Mouse (Mus musculus): ENCODE results near the gene Plcl1. TPM values are rescaled to one million over a fixed set of nuclear protein-coding genes. Genes with fewer than 3 reads are reported as not detected.

Gene Plcl1
- total and polyA plus RNA-seq, 3 experiments, result 0.05 TPM; not detected in 2

- DNase-seq (ENCODE audit: low spot score), result no peak
- H3K36me3 ChIP-seq (replicated peaks), result no peaks in the 10 kb centered on the region
- no peaks in the 10 kb centered on the region for H3K4me1 ChIP-seq (ENCODE audit: insufficient read depth, low read depth, low read length)
- no peak overlapping the region for H3K4me3 ChIP-seq (ENCODE audit: low read depth, low read length)
- TF ChIP-seq GATA2 (IDR thresholded peaks at IDR 0.05; ENCODE audit: borderline replicate concordance, low read depth, low read length) (no peak), CTCF (IDR thresholded peaks at IDR 0.05; ENCODE audit: low read depth, low read length) (no peak), GATA1 (IDR thresholded peaks at IDR 0.05; ENCODE audit: borderline replicate concordance, low read length) (no peak), POLR2AphosphoS5 (IDR thresholded peaks at IDR 0.05; ENCODE audit: insufficient replicate concordance, low read depth, low read length) (no peak), TAL1 (conservative IDR thresholded peaks at IDR 0.05; ENCODE audit: low read depth, low read length) (no peak)
- no peaks in the 10 kb centered on the region for H3K27me3 ChIP-seq (ENCODE audit: insufficient read depth, low read length)
- no peaks in the 10 kb centered on the region for H3K9me3 ChIP-seq (replicated peaks)
- no peak for ATAC-seq (ENCODE audit: extremely low read depth, insufficient number of reproducible peaks, low FRiP score, poor library complexity, severe bottlenecking)
Measured at GRCm38 (mm10) chr1:55700016-55700415, 294.3 kb downstream of the Plcl1 start.

GRCm38 (mm10) chr1:55700726-55701125 lies 295.0 kb downstream of the Plcl1 start:
- no peak for TF ChIP-seq TAL1 (conservative IDR thresholded peaks at IDR 0.05; ENCODE audit: low read depth, low read length)
- TF ChIP-seq GATA1 (IDR thresholded peaks at IDR 0.05; ENCODE audit: borderline replicate concordance, low read length), result no peak
- no peak for TF ChIP-seq POLR2AphosphoS5 (IDR thresholded peaks at IDR 0.05; ENCODE audit: insufficient replicate concordance, low read depth, low read length)
- TF ChIP-seq GATA2 (IDR thresholded peaks at IDR 0.05; ENCODE audit: borderline replicate concordance, low read depth, low read length), result no peak
- H3K4me1 ChIP-seq (ENCODE audit: insufficient read depth, low read depth, low read length), result no peaks in the 10 kb centered on the region
- H3K27me3 ChIP-seq (ENCODE audit: insufficient read depth, low read length), result no peaks in the 10 kb centered on the region
- H3K9me3 ChIP-seq (replicated peaks), result no peaks in the 10 kb centered on the region
- ATAC-seq (ENCODE audit: extremely low read depth, insufficient number of reproducible peaks, low FRiP score, poor library complexity, severe bottlenecking) (no peak), DNase-seq (ENCODE audit: low spot score) (no peak)
- no peak overlapping the region for H3K4me3 ChIP-seq (ENCODE audit: low read depth, low read length)
- H3K36me3 ChIP-seq (replicated peaks), result no peaks in the 10 kb centered on the region

GRCm38 (mm10) chr1:55701601-55702000 lies 295.9 kb downstream of the Plcl1 start:
- Histone ChIP-seq H3K27me3 (ENCODE audit: insufficient read depth, low read length) (no peaks in the 10 kb centered on the region), H3K36me3 (replicated peaks) (no peaks in the 10 kb centered on the region), H3K4me3 (ENCODE audit: low read depth, low read length) (no peak overlapping the region), H3K4me1 (ENCODE audit: insufficient read depth, low read depth, low read length) (no peaks in the 10 kb centered on the region), H3K9me3 (replicated peaks) (no peaks in the 10 kb centered on the region)
- no peak for TF ChIP-seq POLR2AphosphoS5 (IDR thresholded peaks at IDR 0.05; ENCODE audit: insufficient replicate concordance, low read depth, low read length)
- TF ChIP-seq TAL1 (conservative IDR thresholded peaks at IDR 0.05; ENCODE audit: low read depth, low read length), result no peak
- DNase-seq (ENCODE audit: low spot score) (no peak), ATAC-seq (ENCODE audit: extremely low read depth, insufficient number of reproducible peaks, low FRiP score, poor library complexity, severe bottlenecking) (no peak)

GRCm38 (mm10) chr1:55702106-55702505 lies 296.4 kb downstream of the Plcl1 start:
- Histone ChIP-seq H3K4me3 (ENCODE audit: low read depth, low read length) (no peak overlapping the region), H3K4me1 (ENCODE audit: insufficient read depth, low read depth, low read length) (no peaks in the 10 kb centered on the region), H3K27me3 (ENCODE audit: insufficient read depth, low read length) (no peaks in the 10 kb centered on the region), H3K36me3 (replicated peaks) (no peaks in the 10 kb centered on the region), H3K9me3 (replicated peaks) (no peaks in the 10 kb centered on the region)
- ATAC-seq (ENCODE audit: extremely low read depth, insufficient number of reproducible peaks, low FRiP score, poor library complexity, severe bottlenecking), result no peak
- no peak for DNase-seq (ENCODE audit: low spot score)
- TF ChIP-seq POLR2AphosphoS5 (IDR thresholded peaks at IDR 0.05; ENCODE audit: insufficient replicate concordance, low read depth, low read length), result no peak
- no peak for TF ChIP-seq CTCF (IDR thresholded peaks at IDR 0.05; ENCODE audit: low read depth, low read length)
- TF ChIP-seq TAL1 (conservative IDR thresholded peaks at IDR 0.05; ENCODE audit: low read depth, low read length), result no peak
- no peak for TF ChIP-seq GATA2 (IDR thresholded peaks at IDR 0.05; ENCODE audit: borderline replicate concordance, low read depth, low read length)
- no peak for TF ChIP-seq GATA1 (IDR thresholded peaks at IDR 0.05; ENCODE audit: borderline replicate concordance, low read length)

- TF ChIP-seq GATA2 (IDR thresholded peaks at IDR 0.05; ENCODE audit: borderline replicate concordance, low read depth, low read length) (no peak), TAL1 (conservative IDR thresholded peaks at IDR 0.05; ENCODE audit: low read depth, low read length) (no peak), GATA1 (IDR thresholded peaks at IDR 0.05; ENCODE audit: borderline replicate concordance, low read length) (no peak), POLR2AphosphoS5 (IDR thresholded peaks at IDR 0.05; ENCODE audit: insufficient replicate concordance, low read depth, low read length) (no peak), CTCF (IDR thresholded peaks at IDR 0.05; ENCODE audit: low read depth, low read length) (no peak)
- H3K4me1 ChIP-seq (ENCODE audit: insufficient read depth, low read depth, low read length), result no peaks in the 10 kb centered on the region
- no peak for DNase-seq (ENCODE audit: low spot score)
Measured at GRCm38 (mm10) chr1:55704707-55705106, 299.0 kb downstream of the Plcl1 start.

GRCm38 (mm10) chr1:55705173-55705572 lies 299.5 kb downstream of the Plcl1 start:
- DNase-seq (ENCODE audit: low spot score) (no peak), ATAC-seq (ENCODE audit: extremely low read depth, insufficient number of reproducible peaks, low FRiP score, poor library complexity, severe bottlenecking) (no peak)
- no peaks in the 10 kb centered on the region for H3K27me3 ChIP-seq (ENCODE audit: insufficient read depth, low read length)
- H3K4me3 ChIP-seq (ENCODE audit: low read depth, low read length), result no peak overlapping the region
- TF ChIP-seq POLR2AphosphoS5 (IDR thresholded peaks at IDR 0.05; ENCODE audit: insufficient replicate concordance, low read depth, low read length), result no peak
- TF ChIP-seq GATA2 (IDR thresholded peaks at IDR 0.05; ENCODE audit: borderline replicate concordance, low read depth, low read length), result no peak
- no peak for TF ChIP-seq GATA1 (IDR thresholded peaks at IDR 0.05; ENCODE audit: borderline replicate concordance, low read length)
- TF ChIP-seq CTCF (IDR thresholded peaks at IDR 0.05; ENCODE audit: low read depth, low read length), result no peak
- no peak for TF ChIP-seq TAL1 (conservative IDR thresholded peaks at IDR 0.05; ENCODE audit: low read depth, low read length)
- H3K4me1 ChIP-seq (ENCODE audit: insufficient read depth, low read depth, low read length), result no peaks in the 10 kb centered on the region
- H3K9me3 ChIP-seq (replicated peaks), result no peaks in the 10 kb centered on the region
- H3K36me3 ChIP-seq (replicated peaks), result no peaks in the 10 kb centered on the region

More at GRCm38 (mm10) chr1:55704707-55705106, 299.0 kb downstream of the Plcl1 start:
- no peak overlapping the region for H3K4me3 ChIP-seq (ENCODE audit: low read depth, low read length)
- H3K36me3 ChIP-seq (replicated peaks), result no peaks in the 10 kb centered on the region
- no peak for ATAC-seq (ENCODE audit: extremely low read depth, insufficient number of reproducible peaks, low FRiP score, poor library complexity, severe bottlenecking)
- H3K27me3 ChIP-seq (ENCODE audit: insufficient read depth, low read length), result no peaks in the 10 kb centered on the region
- no peaks in the 10 kb centered on the region for H3K9me3 ChIP-seq (replicated peaks)

GRCm38 (mm10) chr1:55705756-55706155 lies 300.0 kb downstream of the Plcl1 start:
- H3K36me3 ChIP-seq (replicated peaks), result no peaks in the 10 kb centered on the region
- ATAC-seq (ENCODE audit: extremely low read depth, insufficient number of reproducible peaks, low FRiP score, poor library complexity, severe bottlenecking), result no peak
- no peaks in the 10 kb centered on the region for H3K27me3 ChIP-seq (ENCODE audit: insufficient read depth, low read length)
- H3K9me3 ChIP-seq (replicated peaks), result no peaks in the 10 kb centered on the region
- no peak overlapping the region for H3K4me3 ChIP-seq (ENCODE audit: low read depth, low read length)
- DNase-seq (ENCODE audit: low spot score), result no peak
- H3K4me1 ChIP-seq (ENCODE audit: insufficient read depth, low read depth, low read length), result no peaks in the 10 kb centered on the region
- no peak for TF ChIP-seq POLR2AphosphoS5 (IDR thresholded peaks at IDR 0.05; ENCODE audit: insufficient replicate concordance, low read depth, low read length)
- TF ChIP-seq GATA2 (IDR thresholded peaks at IDR 0.05; ENCODE audit: borderline replicate concordance, low read depth, low read length), result no peak
- TF ChIP-seq GATA1 (IDR thresholded peaks at IDR 0.05; ENCODE audit: borderline replicate concordance, low read length), result no peak
- no peak for TF ChIP-seq TAL1 (conservative IDR thresholded peaks at IDR 0.05; ENCODE audit: low read depth, low read length)
